Mouse (Mus musculus) testis, adult 2 months (tissue): ENCODE measurements around the gene Mdh2.

Source experiments
- CTCF ChIP-seq: fragments of 200-500 bp; IDR thresholded peaks from 2 replicates; pipeline ENCODE4 v1.5.1; 2012; ENCODE audit warnings: low read depth, mild to moderate bottlenecking, inconsistent platforms, low read length, moderate library complexity; ENCODE audit not compliant: control insufficient read depth, insufficient read depth, insufficient replicate concordance
- POLR2A ChIP-seq: fragments of 200-500 bp; IDR thresholded peaks from 2 replicates; pipeline ENCODE4 v1.6.1; 2012; ENCODE audit warnings: low read depth, mild to moderate bottlenecking, inconsistent platforms, low read length, moderate library complexity; ENCODE audit not compliant: control insufficient read depth

DNA sequence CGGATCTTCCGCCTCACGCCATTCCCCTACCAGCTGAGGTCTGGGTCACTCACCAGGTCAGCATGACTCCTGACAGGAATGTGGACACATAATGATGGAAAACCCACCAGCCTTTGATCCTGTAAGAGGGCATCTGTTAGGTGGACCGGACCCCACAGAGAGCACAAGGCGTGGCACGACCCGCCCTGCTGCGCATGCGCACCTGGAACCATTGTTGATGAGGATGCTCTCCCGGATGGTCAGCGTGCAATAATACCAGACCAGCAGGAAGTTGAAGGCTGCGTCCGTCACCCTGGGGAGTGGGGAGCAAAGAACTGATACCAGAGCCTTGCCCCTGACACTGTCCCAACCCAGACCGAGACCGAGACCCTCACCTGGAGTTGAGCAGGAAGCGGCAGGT lies 41.7 kb upstream of the Mdh2 start:
- TF ChIP-seq CTCF (no peak), POLR2A (peak; percentile 54; the same call in 1 of the 2 replicates)
